Mouse (Mus musculus) embryonic facial prominence, embryonic 14.5 days (tissue): ENCODE measurements around the gene Mynn. TPM values are rescaled to one million over a fixed set of nuclear protein-coding genes. Genes with fewer than 3 reads are reported as not detected.

Experiments
- ATAC-seq: fragments of 200-750 bp; cut with Nextera tagmentation; 2 replicates; pipeline ENCODE4 v1.8.0; 2017; ENCODE audit warnings: low read depth, moderate number of reproducible peaks, moderate TSS enrichment
- DNase-seq: peaks from one replicate; pipeline ENCODE4 v3.0.0-alpha.2; 2015; ENCODE audit warnings: low spot score
- H3K27ac ChIP-seq: fragments of 300-500 bp; sonication (generic); replicated peaks from 2 replicates; pipeline ENCODE4 v1.5.1; 2014; ENCODE audit warnings: low read depth, mild to moderate bottlenecking, low read length, moderate library complexity
- H3K27me3 ChIP-seq: fragments of 300-500 bp; sonication (generic); replicated peaks from 2 replicates; pipeline ENCODE4 v1.6.1; 2014; ENCODE audit warnings: low read length; ENCODE audit not compliant: control insufficient read depth, insufficient read depth
- H3K36me3 ChIP-seq: fragments of 300-500 bp; sonication (generic); 2 replicates; pipeline ENCODE4 v1.6.1; 2014; ENCODE audit warnings: low read length, mixed read lengths; ENCODE audit not compliant: control insufficient read depth, insufficient read depth
- H3K4me1 ChIP-seq: fragments of 300-500 bp; sonication (generic); 2 replicates; pipeline ENCODE4 v1.6.1; 2014; ENCODE audit warnings: antibody characterized with exemption, low read length; ENCODE audit not compliant: control insufficient read depth, insufficient read depth
- H3K4me2 ChIP-seq: fragments of 300-500 bp; sonication (generic); 2 replicates; pipeline ENCODE4 v1.6.1; 2014; ENCODE audit warnings: low read depth, mild to moderate bottlenecking, low read length, moderate library complexity, mixed read lengths
- H3K4me3 ChIP-seq: fragments of 300-500 bp; sonication (generic); 2 replicates; pipeline ENCODE4 v1.5.1; 2014; ENCODE audit warnings: low read depth, mild to moderate bottlenecking, low read length
- H3K9ac ChIP-seq: fragments of 300-500 bp; sonication (generic); 2 replicates; pipeline ENCODE4 v1.6.1; 2014; ENCODE audit warnings: low read depth, mild to moderate bottlenecking, low read length, moderate library complexity, mixed read lengths
- H3K9me3 ChIP-seq: fragments of 300-500 bp; sonication (generic); 2 replicates; pipeline ENCODE4 v1.6.1; 2016; ENCODE audit warnings: low read length; ENCODE audit not compliant: control insufficient read depth
- WGBS: fragments of 180-500 bp; shearing (Covaris S2); extraction: QIAGEN DNeasy Blood & Tissue Kit; methylation state at CpG from one replicate; pipeline ENCODE4 v1.1.7; 2014; 5-methylcytosine and 5-hydroxymethylcytosine counted together
- polyA plus RNA-seq: library from polyadenylated mRNA; unstranded; fragments of >200 nt; fragmentation: Nextera tagmentation; extraction: Ambion mirVana; gene quantifications from 2 replicates; pipeline ENCODE4 v1.2.1, GENCODE M21; 2014

Mynn gene
- polyA plus RNA-seq, 1 experiment from 2014 or later: 29.9 TPM

DNA sequence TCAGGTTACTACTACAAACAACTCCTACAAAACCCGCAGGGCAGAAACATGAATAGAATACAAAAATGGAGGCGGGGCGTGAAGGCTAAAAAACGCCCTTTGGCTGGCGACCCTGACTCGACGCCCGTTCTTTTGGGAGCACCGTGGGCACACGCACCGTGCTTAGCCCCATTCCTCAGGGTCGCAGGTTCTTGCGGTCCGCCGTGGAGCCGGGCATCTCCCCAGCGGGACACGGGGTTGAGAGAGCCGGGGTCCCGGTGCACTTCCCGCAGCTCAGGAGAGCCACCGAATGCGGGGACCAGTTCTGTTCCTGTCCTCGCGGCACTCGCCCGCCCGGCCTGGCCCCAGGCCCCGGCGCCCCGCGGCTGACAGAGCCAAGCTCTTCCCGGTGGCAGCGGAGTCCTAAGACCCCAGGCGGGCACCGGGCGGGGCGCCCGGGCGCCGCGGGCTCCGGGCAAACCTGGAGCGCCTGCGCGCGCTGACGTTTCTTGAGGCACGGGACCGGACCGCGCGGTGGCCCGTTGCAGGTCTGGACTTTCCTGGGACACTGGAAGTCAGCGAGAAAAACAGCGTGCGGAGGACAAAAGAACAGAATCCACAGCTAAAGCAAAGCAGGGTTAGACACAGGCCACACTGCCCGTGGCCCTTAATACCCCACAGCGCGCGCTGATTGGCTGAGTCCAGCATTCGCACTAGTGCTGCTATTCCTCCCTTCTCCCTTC is 6.6 kb upstream of the Mynn start:
- H3K4me2 ChIP-seq: peak overlapping the region; percentile 85
- H3K4me1 ChIP-seq: 0 out of 2 replicates have a peak, but pooled peaks cover 11% of the 10 kb centered on the region
- DNase-seq (peak; percentile 30), ATAC-seq (peak; percentile 45)
- peak overlapping the region; percentile 44; the same call in 1 of the 2 replicates for H3K27ac ChIP-seq
- peaks cover 11% of the 10 kb centered on the region; the same call in 1 of the 2 replicates for H3K27me3 ChIP-seq
- WGBS: 0% methylated on average over 43 of the region's 62 CpGs
- peak overlapping the region; percentile 79 for H3K4me3 ChIP-seq
- H3K36me3 ChIP-seq: no peaks in the 10 kb centered on the region
- no peaks in the 10 kb centered on the region for H3K9me3 ChIP-seq
- H3K9ac ChIP-seq: peak overlapping the region; percentile 84

DNA sequence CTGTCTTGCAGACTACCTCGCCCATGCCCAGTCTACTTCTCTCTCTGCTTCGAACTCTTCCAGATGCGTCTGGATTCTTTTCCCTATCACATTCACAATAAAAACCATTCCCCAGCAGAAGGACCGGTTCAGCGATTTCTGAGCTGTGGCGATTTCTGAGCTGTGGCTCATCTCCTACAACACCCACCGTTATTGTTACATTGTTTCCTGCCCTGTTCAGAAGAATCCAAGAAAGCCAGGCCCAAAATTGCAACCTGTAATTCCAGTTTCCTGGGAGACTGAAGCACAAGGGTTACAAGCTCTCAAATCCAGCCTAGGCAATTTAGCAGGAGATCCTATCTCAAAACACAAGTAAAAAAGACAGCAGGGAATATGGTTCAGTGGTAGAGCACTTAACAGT is 4.6 kb upstream of the Mynn start:
- peak; percentile 17 for DNase-seq
- no peak overlapping the region for H3K4me2 ChIP-seq
- no peaks in the 10 kb centered on the region for H3K36me3 ChIP-seq
- no peak for ATAC-seq
- 75% methylated on average over 7 of the region's 7 CpGs for WGBS
- no peak overlapping the region for H3K27ac ChIP-seq
- H3K27me3 ChIP-seq: peaks cover 11% of the 10 kb centered on the region; the same call in 1 of the 2 replicates
- H3K4me3 ChIP-seq: no peak overlapping the region
- H3K9me3 ChIP-seq: no peaks in the 10 kb centered on the region
- H3K9ac ChIP-seq: no peak overlapping the region
- H3K4me1 ChIP-seq: 0 out of 2 replicates have a peak, but pooled peaks cover 11% of the 10 kb centered on the region

DNA sequence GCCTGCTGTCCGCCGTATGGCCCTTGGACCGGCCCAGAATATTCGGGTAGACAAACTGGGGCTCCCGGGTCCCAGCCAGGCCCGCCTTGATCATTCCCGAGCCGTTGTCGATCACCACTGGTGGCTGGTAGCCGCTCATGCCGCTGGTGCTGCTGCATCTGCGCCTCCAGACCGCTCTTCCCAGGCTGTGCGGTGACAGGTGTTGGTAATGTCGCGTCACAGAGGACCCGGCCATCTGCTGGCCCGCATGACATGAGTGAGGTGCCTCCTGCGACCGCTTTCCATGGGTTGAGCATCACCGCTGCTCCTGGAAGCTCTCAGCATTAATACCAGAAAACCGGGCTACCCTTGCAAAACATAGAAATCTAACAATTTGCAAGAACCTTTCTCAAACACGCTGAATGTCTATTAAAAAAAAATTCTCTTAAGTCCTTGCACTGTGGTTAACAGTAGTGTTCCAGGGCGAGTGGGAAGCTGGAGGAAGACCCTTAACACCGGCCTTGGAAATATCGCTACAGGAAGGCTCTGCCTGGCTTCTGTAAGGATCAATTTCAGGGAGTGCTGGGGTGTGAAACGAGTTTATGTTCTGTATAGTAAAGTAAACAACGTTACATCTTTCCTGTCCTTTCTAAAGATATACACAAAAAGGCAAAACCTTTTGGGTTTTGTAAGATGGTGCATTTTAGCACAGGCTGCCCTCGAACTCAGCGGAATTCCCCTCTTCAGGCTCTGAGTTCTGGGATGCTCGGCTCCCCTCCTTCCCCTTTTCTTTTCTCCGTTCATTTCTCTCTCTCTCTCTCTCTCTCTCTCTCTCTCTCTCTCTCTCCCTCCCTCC is 1.9 kb upstream of the Mynn start, which contains the start of gene Actrt3:
TSS of gene Actrt3 (minus strand) at position 229 of the 835 bp plus-strand sequence.
- H3K9me3 ChIP-seq: no peaks in the 10 kb centered on the region
- H3K4me1 ChIP-seq: peaks cover 16% of the 10 kb centered on the region
- peak within 1 kb of the TSS; percentile 96 for H3K4me3 ChIP-seq
- H3K27me3 ChIP-seq: peaks cover 11% of the 10 kb centered on the region; the same call in 1 of the 2 replicates
- peaks cover 6% of the 10 kb centered on the region; the same call in 1 of the 2 replicates for H3K36me3 ChIP-seq
- DNase-seq (peak; percentile 43), ATAC-seq (no peak)
- WGBS: 2% methylated on average over 32 of the region's 32 CpGs
- peak within 1 kb of the TSS; percentile 54 for H3K27ac ChIP-seq
- peak within 1 kb of the TSS; percentile 84 for H3K4me2 ChIP-seq
- H3K9ac ChIP-seq: peak within 1 kb of the TSS; percentile 52

DNA sequence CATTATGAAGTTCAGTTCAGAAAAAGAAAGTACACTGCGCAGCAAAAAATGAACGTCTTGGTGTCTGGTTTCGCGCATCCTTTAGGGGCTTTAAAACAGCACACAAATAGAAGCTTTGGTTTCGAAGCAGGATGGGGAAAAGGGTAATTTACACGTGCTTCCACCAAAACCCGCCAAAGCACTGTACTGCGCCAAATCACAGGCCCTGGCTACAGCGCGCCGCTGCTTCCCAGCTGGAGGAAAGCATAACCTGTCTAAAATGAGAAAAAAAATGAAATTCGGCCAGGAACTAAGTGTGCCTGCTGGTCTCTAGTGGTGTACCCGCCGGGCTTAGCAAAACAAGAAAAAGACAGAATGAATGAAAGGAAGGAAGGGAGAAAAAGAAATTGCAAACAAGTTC is 1.1 kb upstream of the Mynn start:
- DNase-seq (peak; percentile 56), ATAC-seq (no peak)
- 1% methylated on average over 14 of the region's 14 CpGs for WGBS
- Histone ChIP-seq H3K4me3 (peak overlapping the region; percentile 96), H3K27me3 (peaks cover 11% of the 10 kb centered on the region; the same call in 1 of the 2 replicates), H3K9ac (peak overlapping the region; percentile 27), H3K9me3 (no peaks in the 10 kb centered on the region), H3K4me1 (peaks cover 14% of the 10 kb centered on the region), H3K4me2 (peak overlapping the region; percentile 84), H3K36me3 (peaks cover 12% of the 10 kb centered on the region; the same call in 1 of the 2 replicates), H3K27ac (peak overlapping the region; percentile 54)

DNA sequence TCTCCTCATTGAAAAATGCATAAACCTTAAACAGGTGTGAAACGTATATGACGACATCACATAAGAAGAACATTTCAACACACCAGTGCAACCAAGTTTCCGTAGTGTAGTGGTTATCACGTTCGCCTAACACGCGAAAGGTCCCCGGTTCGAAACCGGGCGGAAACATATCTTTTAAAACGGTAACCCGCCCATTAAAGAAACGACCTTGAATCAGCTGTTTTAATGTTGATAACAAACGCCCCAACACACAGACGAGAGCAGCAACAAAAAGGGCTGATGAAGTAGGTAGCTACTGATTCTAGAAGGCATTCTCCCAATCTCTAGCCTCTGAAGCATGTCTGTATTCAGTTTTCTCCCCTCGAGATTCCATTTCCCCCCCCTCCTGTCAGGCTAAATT is 690 bp upstream of the Mynn start:
- Histone ChIP-seq H3K9ac (0 out of 2 replicates have a peak overlapping the region, but pooled peaks have one; percentile 27), H3K4me2 (peak overlapping the region; percentile 84), H3K36me3 (peaks cover 17% of the 10 kb centered on the region), H3K27me3 (peaks cover 11% of the 10 kb centered on the region; the same call in 1 of the 2 replicates), H3K27ac (peak overlapping the region; percentile 97; the same call in 1 of the 2 replicates), H3K4me1 (peaks cover 12% of the 10 kb centered on the region), H3K9me3 (no peaks in the 10 kb centered on the region), H3K4me3 (peak overlapping the region; percentile 96)
- ATAC-seq (peak; percentile 17; the same call in 1 of the 2 replicates), DNase-seq (peak; percentile 93)
- WGBS: 1% methylated on average over 17 of the region's 17 CpGs

DNA sequence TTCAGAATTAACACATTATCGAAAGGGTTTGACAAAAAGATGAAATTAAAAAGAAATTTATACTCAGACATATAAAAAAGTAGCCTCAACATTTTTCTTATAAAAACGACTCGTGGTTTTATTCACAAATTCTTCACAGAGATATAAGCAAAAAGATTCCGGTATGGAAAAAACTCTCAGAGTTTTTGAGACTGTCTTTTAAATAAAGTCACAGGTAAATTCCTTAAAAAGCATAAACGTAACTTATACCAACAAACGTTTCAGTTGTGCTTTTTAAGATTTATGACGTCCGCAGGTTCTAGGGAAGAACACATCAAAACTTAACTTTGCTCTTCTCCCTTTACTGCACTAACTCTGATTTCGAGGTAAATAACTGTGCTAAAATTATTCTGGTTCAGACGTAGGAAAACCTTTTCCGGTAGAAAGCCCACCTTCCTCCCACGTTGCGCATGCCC is 228 bp upstream of the Mynn start:
- peaks cover 21% of the 10 kb centered on the region for H3K36me3 ChIP-seq
- H3K4me1 ChIP-seq: peaks cover 12% of the 10 kb centered on the region
- H3K9ac ChIP-seq: peak overlapping the region; percentile 91; the same call in 1 of the 2 replicates
- DNase-seq: no peak
- no peaks in the 10 kb centered on the region for H3K9me3 ChIP-seq
- H3K4me2 ChIP-seq: peak overlapping the region; percentile 84
- ATAC-seq: no peak
- under 1% methylated on average over 13 of the region's 13 CpGs for WGBS
- peaks cover 11% of the 10 kb centered on the region; the same call in 1 of the 2 replicates for H3K27me3 ChIP-seq
- H3K4me3 ChIP-seq: peak overlapping the region; percentile 96
- H3K27ac ChIP-seq: peak overlapping the region; percentile 97

DNA sequence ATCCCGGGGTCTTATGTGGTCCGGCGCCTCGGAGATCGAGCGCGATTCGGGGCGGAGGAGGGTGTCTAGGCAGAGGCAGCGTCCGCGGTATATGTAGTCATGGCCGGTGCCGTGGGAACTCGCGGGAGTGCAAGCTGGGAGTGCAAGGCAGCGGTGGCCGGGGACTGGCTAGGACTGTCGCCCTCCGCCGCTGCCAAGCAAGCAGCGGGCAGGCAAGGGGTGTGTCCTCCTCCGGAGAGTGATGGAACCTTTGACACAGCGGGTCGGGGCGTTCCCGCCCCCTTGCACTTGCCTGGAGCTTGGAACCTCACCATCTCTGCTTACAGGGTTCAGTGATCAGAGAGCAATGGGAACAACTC is 854 bp downstream of the Mynn start:
- ATAC-seq (peak; percentile 57), DNase-seq (peak; percentile 66)
- H3K9me3 ChIP-seq: no peaks in the 10 kb centered on the region
- peak overlapping the region; percentile 84 for H3K4me2 ChIP-seq
- H3K4me1 ChIP-seq: peaks cover 12% of the 10 kb centered on the region
- H3K4me3 ChIP-seq: peak overlapping the region; percentile 96
- H3K27ac ChIP-seq: peak overlapping the region; percentile 97
- H3K27me3 ChIP-seq: peaks cover 8% of the 10 kb centered on the region; the same call in 1 of the 2 replicates
- H3K9ac ChIP-seq: peak overlapping the region; percentile 91
- H3K36me3 ChIP-seq: peaks cover 29% of the 10 kb centered on the region
- 0% methylated on average over 22 of the region's 27 CpGs for WGBS

DNA sequence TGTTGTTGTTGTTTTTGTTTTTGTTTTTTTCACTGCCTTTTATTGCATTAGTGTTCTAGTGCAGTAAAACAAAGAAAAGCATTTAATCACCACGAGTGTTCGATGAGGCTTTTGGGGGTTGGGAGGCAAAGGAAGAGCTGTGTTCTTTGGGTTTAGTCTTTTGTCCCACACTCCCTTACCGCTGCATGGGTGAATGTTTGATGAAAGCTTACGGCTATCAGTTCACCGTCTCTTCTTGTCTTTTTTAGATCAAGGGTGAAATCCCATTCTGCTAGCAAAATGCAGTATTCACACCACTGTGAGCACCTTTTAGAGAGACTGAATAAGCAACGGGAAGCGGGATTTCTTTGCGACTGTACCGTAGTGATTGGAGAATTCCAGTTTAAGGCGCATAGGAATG is 1.4 kb downstream of the Mynn start:
- Histone ChIP-seq H3K27me3 (peaks cover 7% of the 10 kb centered on the region; the same call in 1 of the 2 replicates), H3K4me2 (peak overlapping the region; percentile 84), H3K4me1 (peaks cover 12% of the 10 kb centered on the region), H3K9ac (peak overlapping the region; percentile 91), H3K4me3 (peak overlapping the region; percentile 96), H3K27ac (no peak overlapping the region), H3K36me3 (peaks cover 35% of the 10 kb centered on the region), H3K9me3 (no peaks in the 10 kb centered on the region)
- DNase-seq (no peak), ATAC-seq (no peak)
- WGBS: 40% methylated on average over 10 of the region's 10 CpGs
